Mouse (Mus musculus) adrenal gland, adult 18-20 months (tissue): ENCODE measurements at regions not wholly inside any gene's neighbourhood (a gene's known extent, or its start where the extent isn't known, plus 50 kb on each side); places are given as distances from the start of the nearest gene placed in this dataset.

Source experiments
- DNase-seq, 2 experiments: peaks; one replicate each; pipeline ENCODE4 v3.0.0; 2021 to 2022; ENCODE audit warnings: low spot score in 2 of 2

DNA sequence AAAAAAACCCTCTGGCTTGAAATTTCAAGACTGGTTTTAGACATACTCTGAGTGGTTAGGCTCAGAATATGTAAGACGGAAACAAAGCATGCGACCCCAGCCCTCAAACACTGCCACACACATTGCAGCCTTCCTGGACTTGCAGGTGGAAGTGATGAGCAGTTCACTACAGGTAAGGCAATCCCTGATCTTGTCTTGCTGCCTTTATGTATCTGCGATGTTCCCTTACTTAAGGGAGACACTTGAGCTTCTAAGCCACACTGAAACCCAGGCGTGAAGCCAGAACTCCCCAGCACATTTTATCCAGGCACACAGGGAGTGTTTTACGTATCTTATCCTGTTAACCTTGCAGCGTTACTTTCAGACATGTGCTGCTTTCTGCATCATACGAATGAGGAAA, 342.9 kb downstream of the Rnf144a start:
- no peak for DNase-seq

DNA sequence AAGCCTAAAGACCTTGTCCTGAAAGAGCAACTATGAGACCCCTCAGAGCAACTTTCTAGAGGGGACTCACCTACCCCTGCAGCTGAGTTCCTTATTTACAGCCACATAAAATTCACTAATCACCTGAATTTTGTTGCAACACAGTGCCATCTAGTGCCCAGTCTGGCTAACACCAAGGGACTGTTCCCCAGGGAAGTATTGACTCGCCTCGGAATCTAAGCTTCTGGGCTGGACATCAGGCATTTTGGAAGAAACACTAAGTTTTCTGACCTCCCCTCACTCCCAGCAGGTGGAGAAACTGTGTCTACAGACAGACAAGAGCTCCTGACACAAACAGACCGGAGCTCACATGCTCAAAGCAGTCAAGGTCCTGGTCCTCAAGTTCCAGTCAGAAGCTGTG, 343.4 kb downstream of the Rnf144a start:
- peak; percentile 55 to 60 for DNase-seq

DNA sequence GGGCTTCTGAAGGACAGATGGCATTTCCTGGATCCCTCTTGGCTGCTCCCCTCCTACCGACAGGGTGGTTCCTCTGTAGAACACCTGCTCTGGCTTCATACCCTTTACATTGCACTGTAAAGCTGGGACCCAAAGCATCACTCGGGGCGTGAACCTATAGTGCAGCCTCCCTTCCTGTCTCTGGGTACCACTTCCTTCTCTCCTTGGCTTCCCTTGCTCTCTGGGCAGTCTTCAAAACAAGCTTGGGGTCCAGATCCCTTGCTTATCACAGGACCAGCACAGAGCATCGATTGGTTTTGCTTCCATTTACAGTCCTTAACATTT, 346.4 kb downstream of the Rnf144a start:
- no peak for DNase-seq

DNA sequence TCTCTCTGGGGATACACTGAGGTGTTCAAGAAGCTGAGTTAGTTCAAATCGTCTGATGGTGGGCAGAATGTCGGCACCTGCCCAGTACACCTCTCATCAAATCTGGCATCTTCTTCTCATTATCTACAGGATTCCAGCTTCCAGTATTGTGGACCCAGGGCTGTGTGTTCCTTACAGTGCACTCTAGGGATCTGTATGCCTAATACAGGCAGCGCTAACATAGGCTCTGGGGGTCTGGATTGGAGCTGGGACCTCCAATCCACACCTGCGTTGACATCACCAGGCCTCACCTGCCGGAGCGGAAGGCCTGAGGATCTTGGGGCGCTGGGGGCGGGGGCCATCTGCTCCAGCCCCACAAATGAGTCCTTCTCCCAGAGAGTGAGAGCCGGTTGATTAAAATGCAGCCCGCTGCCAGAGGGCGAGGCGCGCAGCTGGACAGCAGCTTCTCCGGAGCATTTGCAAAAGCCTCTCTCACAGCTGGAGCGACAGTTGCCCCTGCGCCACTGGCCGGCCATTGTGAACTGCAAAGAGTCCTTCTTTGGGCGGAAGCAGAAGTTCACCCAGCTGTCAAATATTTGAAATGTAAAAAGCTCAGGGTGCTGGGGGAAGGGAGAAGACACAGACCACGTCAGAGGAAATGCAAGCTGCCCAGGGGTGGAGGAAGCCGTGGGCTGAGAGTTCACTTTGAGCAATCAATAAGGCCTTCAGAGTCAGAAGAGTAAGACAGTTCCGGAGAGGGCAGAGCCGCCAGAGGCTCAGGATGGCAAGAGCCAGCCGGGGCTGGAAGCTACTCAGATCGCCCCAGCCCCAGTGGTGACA, 347.0 kb downstream of the Rnf144a start:
- peak in 1 of 2 experiments; percentile 4 for DNase-seq

DNA sequence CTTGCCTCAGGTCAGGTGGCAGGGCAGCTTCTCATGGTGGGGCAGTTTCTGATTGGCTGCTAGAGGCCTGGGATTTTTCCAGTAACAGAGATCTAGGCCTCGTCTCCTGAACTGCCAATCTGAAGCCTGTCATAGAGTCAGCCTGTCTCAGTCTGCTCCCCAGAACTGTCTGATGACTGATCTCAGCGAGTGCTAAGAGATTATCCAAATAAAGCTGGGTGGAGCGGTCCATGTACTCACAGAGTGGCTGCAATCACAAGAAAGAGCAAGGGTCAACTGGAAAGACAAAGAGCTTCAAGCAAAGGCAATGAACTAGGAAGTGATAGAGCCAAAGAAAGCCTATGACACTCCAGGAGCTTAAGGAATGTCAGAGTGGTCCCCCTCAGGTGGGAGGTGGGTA, 354.7 kb downstream of the Rnf144a start:
- DNase-seq: no peak

DNA sequence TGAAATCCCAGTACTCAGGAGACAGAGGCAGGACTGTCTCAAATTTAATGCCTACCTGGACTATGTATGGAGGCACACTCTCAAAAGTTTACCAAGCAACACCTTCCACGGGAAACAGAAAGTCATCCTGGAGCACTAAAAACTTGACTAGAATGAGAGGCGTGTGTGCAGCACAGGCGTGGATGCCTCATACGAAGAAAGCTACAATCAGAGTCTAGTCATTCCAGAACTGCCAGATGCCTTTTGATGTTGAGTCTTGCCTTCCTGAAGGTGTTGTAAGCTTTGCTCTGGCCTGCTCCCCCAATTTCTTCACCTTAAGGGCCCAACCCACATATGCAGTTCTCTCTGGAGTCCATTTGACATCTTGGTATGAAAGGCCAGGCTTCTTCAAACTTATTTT, 356.0 kb downstream of the Rnf144a start:
- no peak for DNase-seq

DNA sequence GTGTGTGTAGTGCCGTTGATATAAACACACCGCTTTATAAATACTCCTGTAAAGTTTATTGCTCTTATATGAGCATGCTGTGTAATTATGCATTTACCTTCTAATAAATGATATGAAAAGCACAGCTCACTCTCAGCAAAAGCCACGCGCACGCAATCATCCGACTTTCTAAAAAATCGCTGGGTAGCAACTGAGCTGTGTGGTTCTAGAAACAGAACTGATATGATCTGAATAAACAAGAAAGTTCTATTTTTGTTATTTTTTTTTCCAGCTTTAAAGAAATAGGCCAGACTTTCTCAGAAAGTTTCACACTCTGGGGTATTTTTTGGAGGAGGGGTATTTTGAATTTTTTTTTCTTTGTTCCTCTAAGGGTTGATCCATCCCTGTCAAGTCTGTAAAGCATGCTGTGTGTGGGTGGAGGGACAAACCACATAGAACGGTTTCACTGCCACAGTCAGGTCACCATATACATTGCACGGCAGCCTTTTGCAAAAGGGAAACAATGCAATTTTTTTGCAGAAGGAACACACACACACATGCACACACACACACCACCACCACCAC, 357.5 kb downstream of the Rnf144a start:
- no peak for DNase-seq

DNA sequence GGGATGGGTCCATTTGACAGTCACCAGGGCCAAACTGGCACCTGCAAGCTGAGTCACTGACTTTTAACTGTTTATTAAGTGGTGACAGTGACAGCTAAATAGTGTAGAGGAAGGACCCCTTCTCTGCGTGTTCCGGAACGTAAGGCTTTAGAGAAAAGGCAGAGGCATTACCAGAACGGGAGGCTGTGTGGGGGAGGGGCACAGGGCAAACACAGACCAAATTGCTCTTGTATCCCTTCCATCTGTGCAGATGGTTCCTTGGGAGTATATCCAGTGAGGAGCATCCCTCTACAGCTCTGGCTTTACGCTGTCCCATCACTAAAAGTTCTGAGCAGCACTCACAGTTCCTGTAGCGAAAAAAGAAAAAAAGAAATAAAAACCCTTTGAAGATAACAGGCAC, 368.1 kb downstream of the Rnf144a start:
- DNase-seq: no peak

DNA sequence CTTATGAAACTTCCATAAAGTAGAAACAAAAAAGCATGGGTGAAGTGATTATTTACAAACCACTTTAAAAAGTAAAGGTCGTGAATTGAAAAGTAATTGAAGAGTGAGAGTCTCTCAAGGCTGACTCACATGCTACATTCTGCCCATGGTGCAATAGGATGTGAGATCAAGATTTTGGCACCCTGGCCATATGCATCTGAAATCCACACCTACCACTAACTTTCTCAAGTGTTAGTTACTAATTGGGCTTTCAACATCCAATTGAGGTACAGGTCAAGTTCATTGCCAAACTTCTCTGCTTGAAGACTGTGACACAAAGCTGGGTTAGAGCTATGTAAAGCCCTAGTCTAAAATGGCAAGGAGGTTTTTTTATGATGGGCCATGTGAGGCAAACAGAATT, 369.7 kb downstream of the Rnf144a start:
- no peak for DNase-seq

DNA sequence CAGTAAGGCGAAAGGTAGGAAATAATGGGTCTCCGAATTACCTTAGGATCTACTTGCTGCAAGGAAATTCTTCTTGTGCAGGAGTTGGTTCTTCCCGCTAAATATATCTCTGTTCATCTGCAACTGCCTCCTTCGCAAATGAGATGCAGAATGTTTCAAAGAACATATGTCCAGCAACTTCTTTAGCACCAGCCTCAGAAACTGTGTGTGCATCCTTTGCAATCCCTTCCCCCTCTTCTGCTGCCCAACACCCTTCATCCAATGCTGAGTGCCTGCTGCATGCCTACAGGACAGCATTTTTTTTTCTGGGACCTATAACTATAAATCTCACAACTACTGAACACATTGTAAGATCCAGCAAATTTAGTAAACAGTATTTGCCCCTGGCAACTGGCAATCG, 402.1 kb downstream of the Rnf144a start:
- DNase-seq: no peak

DNA sequence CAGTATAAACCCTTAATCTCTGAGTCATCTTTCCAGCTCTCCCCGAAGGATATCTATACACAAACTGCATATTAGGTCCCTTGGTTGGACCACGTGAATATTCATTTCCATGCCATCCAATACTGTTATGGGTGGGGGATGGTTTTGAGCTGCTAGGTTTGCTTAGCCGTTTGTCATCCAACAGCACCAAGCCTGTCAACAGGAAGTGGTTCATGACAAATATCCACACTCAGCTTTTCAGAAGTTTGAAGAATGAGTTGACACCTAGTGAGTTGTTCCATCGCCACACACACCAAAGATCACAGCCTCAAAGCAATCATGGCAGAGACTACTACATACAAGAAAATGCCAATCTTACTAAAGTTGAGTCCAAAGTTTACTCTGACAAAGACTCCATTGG, 421.0 kb downstream of the Rnf144a start:
- DNase-seq: no peak

DNA sequence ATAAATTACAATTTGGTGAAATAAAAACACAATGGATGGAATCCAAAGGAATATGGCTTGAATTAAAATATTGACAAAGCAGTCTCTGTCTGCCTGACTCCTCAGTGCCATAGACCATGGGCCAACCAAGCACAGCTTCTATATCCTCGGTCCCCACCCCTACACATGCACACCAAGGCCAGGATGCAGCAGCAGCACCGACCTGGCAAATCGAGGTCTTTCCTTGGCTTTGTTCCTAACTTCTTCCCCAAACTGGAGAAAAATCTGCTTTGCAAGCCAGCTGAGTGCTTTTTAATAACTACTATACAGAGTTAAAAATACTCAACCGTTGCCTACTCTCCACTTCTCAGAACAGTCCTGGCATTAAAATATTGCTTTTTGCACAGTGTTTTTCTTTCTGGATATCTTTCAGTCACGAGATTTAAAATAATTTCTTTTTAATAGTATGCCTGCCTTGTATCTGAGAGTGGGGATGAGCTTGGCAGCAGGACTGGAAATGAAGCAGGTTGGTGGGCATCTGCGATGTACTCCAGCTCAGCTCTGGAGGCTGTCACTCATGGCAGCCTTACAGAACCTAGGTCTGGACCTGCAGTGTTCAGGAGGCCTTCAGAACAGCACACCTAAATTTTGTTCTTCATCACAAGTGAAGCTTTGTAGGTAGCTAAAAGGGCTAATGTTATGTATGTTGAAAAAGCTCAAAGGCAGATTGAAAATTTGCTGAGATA, 423.1 kb downstream of the Rnf144a start:
- no peak for DNase-seq

DNA sequence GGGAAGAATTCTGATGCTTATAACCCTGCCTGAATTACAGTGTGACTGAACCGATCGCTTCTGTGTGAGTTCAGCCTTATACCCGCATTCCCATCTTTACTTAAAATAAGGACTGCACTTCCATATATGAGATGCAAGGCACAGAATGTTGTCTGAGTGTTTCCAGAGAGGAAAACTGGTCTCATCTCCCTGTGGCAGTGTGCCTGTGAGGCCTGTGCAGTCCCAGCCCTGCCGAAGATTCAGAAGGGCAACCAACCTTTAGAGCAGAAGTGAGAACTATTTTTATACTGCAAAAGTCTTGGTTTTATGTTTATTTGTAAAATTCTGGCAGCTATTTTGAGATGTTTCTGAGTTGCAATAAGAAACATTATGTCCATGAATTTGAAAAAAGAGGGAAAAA, 432.5 kb downstream of the Rnf144a start:
- DNase-seq: no peak

DNA sequence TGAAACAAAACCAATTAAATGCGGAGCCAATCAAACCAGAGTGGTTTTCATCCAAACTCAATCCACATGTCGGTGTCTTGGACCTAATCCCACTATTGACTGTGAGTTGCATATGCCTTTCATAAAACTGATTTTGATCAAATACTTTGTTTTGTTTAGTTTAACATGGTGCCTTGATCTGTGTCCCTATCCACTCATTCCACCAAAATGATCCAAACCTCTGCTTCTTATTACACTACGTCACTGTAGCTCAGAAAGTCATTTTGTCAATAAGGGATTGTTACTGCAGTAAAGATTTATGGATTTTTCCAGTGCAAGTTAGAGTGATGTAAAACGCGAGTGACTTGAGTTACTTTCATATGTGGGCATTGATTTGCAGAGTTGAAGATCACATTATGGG, 436.7 kb downstream of the Rnf144a start:
- DNase-seq: no peak

DNA sequence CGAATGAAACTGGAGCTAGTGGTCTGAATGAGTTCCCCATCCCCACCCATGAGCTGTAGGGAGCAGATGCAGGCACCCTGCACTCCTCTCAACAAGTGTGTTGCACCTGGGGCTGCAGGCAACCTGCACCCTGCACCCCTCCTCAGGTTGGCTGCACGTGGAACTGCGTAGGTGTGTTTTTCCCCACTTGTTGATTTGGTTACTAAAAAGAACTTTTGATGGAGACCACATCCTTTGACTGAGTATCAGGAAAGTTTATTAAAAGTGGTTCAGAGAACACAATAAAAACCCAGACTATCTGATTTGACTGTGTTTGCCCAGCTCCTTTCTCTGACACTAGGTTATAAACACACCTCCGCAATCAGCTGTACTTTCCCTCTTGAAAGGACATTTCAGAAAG, 456.5 kb downstream of the Rnf144a start:
- no peak for DNase-seq

DNA sequence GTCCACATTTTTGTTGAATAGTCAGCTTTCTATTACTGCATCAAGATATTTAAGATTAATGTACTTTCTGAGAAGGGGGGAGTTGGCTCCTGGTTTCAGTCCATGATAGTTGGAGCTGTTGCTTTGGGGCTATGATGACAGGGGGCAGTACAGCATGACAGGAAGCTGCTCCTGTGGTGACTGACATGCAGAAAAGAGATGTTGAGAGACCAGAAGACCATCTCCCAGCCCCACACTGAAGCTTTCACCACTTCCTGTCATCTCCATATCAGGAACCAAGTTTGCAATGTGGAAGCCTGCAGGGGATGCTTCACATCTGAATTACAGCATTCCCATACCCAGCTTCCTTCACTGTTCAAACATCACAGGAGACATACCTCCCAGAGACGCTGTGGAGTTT, 457.5 kb downstream of the Rnf144a start:
- DNase-seq: no peak

DNA sequence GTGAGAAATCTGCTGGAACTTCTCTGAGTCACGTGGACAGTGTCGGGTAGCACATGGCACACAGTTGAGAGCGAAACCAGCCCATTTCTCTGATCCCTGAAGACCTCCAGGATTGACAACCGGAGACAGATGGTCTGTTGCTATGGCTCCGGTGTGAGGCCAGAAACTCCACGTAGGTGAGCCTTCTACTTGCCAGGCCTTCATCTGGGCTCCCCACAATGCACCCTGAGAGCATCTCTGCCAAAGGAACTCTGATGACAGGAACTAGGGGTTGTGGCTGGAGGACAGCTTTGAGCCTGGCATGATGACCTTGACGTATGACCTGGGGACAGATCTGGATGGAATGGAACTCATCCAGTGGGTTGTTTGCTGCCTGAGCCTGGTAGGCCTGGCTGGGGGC, 467.9 kb downstream of the Rnf144a start:
- DNase-seq: no peak

DNA sequence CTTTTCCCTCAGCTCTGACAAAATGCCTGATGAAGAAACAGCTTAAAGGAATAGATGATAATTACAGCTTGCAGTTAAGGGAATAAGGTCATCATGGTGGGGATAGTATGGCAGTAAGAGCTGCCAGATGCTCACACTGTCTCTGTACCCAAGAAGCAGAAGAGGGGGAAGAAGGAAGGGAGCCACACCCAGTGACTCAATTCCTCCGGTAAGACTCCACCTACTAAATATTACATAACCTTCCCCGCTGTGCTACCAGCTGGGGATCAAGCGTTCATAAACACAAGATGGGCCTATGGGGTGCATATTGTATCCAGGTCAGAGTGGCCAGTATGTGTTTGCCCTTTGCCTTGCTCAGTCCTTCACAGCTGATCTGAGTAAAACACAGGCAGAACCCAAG, 468.9 kb downstream of the Rnf144a start:
- no peak for DNase-seq

DNA sequence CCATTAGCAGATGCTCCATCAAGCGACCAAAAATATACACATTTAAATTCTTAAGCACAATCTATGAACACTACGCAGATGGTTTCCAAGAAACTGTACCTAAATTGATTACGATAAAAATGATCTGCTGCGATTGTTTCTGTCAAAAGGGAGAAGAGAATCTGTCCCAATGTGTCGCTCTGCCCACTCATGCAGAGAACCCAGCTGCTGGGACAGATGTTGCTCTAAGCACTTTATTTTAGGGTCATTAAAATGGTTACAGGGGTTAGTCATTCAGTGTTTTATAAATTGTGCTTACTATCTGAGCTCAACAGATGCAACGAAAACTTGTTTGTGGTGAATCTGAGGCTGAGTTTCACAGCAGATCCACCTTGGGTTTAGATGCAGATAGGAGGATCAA, 476.2 kb downstream of the Rnf144a start:
- no peak for DNase-seq

DNA sequence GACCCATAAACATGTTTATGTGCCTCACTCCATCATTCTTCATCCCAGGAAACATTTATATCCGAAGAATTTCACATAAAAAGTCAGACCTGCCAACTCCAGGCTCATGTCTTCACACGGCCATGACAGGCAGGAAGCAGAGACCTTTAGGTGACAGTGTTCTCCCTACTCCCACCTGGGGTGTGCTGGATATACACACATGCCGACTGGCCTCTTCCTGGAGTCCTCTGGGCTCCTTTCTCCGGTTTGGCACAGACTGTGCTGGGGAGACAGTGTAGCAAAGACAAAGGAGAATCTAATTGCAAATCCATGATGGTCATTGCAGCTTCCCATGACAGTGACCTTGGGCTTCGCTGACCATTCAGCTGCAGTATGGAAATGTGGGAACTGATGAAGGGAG, 480.1 kb downstream of the Rnf144a start:
- no peak for DNase-seq

DNA sequence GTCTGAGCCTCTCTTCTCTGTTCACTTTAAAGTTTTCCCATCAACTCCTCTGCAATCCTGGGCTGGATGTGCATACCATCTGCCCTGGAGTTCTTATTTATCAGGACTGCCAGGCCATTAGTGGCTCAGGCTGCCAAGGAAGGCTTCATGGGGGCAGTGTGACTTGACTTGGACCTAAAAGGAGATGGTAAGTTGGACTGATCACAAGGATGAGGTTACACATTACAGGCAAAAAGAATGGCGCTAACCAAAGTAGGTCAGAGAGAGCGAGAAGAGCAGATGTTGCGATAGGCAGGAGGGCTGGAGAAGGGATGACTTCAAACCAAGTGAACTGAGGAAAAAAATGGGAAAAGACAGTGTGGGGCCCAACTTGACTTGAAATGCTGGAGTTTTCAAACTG, 480.5 kb downstream of the Rnf144a start:
- no peak for DNase-seq

DNA sequence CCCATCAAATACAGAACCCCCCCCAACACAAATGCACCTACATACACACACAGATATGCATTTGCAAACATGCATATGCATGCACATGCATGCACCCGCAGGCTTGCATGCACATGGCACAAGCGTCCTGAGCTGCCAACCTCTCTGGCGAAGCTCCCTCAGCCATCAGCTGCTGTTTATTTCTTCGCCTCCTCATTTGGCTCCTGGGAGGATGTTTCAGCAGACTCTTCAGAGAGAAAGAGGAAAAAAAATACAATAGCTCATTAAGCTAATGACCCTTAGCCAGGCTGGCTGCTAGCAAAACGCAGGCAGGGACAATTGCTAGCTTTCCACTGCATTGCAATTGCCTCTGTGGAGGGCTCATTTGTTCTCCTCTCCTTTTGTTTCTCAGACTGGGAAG, 488.7 kb downstream of the Rnf144a start:
- DNase-seq: no peak

DNA sequence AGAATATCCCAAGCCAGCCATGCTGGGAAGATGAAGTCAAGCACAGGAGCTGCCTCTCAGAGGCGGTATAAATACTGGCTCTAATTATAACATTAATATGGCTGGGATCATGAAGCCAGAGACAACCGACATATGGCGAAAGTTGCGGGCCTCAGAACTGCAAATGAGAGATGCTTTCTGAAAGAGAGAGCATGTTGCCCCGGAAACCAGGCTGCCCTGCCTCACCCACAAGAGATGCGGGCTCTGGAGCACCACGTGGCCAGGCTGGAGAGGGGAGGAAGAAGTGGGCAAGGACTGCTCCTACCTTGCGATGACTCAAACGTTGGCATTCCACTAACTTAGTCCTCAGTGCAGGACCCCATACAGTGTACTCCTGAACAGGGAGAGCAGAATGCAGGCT, 490.5 kb downstream of the Rnf144a start:
- DNase-seq: no peak
